Mouse (Mus musculus): ENCODE data around the gene Rsu1. TPM values are rescaled to one million over a fixed set of nuclear protein-coding genes. Genes with fewer than 3 reads are reported as not detected.

The Rsu1 gene
- polyA plus RNA-seq, 2 experiments, result 91.7 to 119 TPM

DNA sequence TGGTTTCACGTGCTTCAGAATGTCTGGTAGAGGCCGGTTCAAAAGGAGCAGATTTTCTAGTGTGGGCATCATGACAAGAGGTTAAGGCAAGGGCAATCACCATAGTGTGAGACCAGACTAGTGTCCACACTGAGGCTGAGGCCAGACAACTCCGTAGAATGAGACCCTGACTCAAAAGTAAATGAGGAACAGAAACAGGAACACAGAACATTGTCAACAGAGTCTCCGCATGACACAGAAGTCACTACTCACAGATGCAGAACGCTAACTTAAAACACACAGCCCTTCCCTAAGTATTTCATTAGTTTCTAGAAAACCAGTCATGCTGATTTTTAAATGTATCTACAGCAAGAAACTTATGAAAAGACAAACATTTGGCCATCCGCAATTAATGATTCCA, 53.1 kb downstream of the Rsu1 start:
- H3K36me3 ChIP-seq (ENCODE audit: control insufficient read depth, insufficient read depth, low read length), result peaks cover 23% of the 10 kb centered on the region; the same call in 1 of the 2 replicates
- no peak for ATAC-seq (ENCODE audit: low FRiP score, low read depth)
- no peak overlapping the region for H3K27ac ChIP-seq (replicated peaks; ENCODE audit: low read depth, low read length)
- TF ChIP-seq POLR2A (IDR thresholded peaks at IDR 0.05; ENCODE audit: borderline replicate concordance, extremely low read depth, insufficient read depth, insufficient read length), result no peak
- H3K4me1 ChIP-seq (ENCODE audit: control insufficient read depth, insufficient read depth, low read length), result 0 out of 2 replicates have a peak, but pooled peaks cover 3% of the 10 kb centered on the region
- H3K9ac ChIP-seq (ENCODE audit: low read depth, low read length, severe bottlenecking), result no peak overlapping the region
- DNase-seq (ENCODE audit: low spot score), result no peak
- no peak overlapping the region for H3K4me2 ChIP-seq (replicated peaks; ENCODE audit: low read depth, low read length, severe bottlenecking)
- H3K27me3 ChIP-seq (ENCODE audit: control insufficient read depth, insufficient read depth, low read length), result no peaks in the 10 kb centered on the region
- H3K4me3 ChIP-seq (replicated peaks; ENCODE audit: low read length), result no peak overlapping the region
- 64% methylated on average over 6 of the region's 6 CpGs for WGBS
- no peaks in the 10 kb centered on the region for H3K9me3 ChIP-seq (ENCODE audit: control insufficient read depth, low read length)

GRCm38 (mm10) chr2:13206825-13207224, 64.4 kb downstream of the Rsu1 start:
- no peaks in the 10 kb centered on the region for H3K9me3 ChIP-seq (ENCODE audit: control insufficient read depth, low read length)
- no peaks in the 10 kb centered on the region for H3K27me3 ChIP-seq (ENCODE audit: control insufficient read depth, insufficient read depth, low read length)
- no peak overlapping the region for H3K27ac ChIP-seq (replicated peaks; ENCODE audit: low read depth, low read length)
- H3K9ac ChIP-seq (ENCODE audit: low read depth, low read length, severe bottlenecking), result no peak overlapping the region
- ATAC-seq (ENCODE audit: low FRiP score, low read depth) (no peak), DNase-seq (ENCODE audit: low spot score) (no peak)
- no peaks in the 10 kb centered on the region for H3K4me1 ChIP-seq (ENCODE audit: control insufficient read depth, insufficient read depth, low read length)
- TF ChIP-seq POLR2A (IDR thresholded peaks at IDR 0.05; ENCODE audit: borderline replicate concordance, extremely low read depth, insufficient read depth, insufficient read length), result no peak
- no peak overlapping the region for H3K4me2 ChIP-seq (replicated peaks; ENCODE audit: low read depth, low read length, severe bottlenecking)
- no peaks in the 10 kb centered on the region; the same call in 1 of the 2 replicates for H3K36me3 ChIP-seq (ENCODE audit: control insufficient read depth, insufficient read depth, low read length)
- H3K4me3 ChIP-seq (replicated peaks; ENCODE audit: low read length), result no peak overlapping the region
- WGBS, result 82% methylated on average over 2 of the region's 2 CpGs

- Histone ChIP-seq H3K4me3 (replicated peaks; ENCODE audit: low read length) (no peak overlapping the region), H3K27me3 (ENCODE audit: control insufficient read depth, insufficient read depth, low read length) (no peaks in the 10 kb centered on the region), H3K4me1 (ENCODE audit: control insufficient read depth, insufficient read depth, low read length) (no peaks in the 10 kb centered on the region), H3K36me3 (ENCODE audit: control insufficient read depth, insufficient read depth, low read length) (no peaks in the 10 kb centered on the region; the same call in 1 of the 2 replicates), H3K27ac (replicated peaks; ENCODE audit: low read depth, low read length) (no peak overlapping the region), H3K9ac (ENCODE audit: low read depth, low read length, severe bottlenecking) (no peak overlapping the region), H3K9me3 (ENCODE audit: control insufficient read depth, low read length) (no peaks in the 10 kb centered on the region), H3K4me2 (replicated peaks; ENCODE audit: low read depth, low read length, severe bottlenecking) (no peak overlapping the region)
- no peak for ATAC-seq (ENCODE audit: low FRiP score, low read depth)
- no peak for TF ChIP-seq POLR2A (IDR thresholded peaks at IDR 0.05; ENCODE audit: borderline replicate concordance, extremely low read depth, insufficient read depth, insufficient read length)
- WGBS, result 66% methylated on average over 8 of the region's 8 CpGs
- no peak for DNase-seq (ENCODE audit: low spot score)
Measured at GRCm38 (mm10) chr2:13206367-13206766, 64.8 kb downstream of the Rsu1 start.

- H3K9ac ChIP-seq (ENCODE audit: low read depth, low read length, severe bottlenecking), result no peak overlapping the region
- ATAC-seq (ENCODE audit: low FRiP score, low read depth) (no peak), DNase-seq (ENCODE audit: low spot score) (no peak)
- H3K36me3 ChIP-seq (ENCODE audit: control insufficient read depth, insufficient read depth, low read length), result no peaks in the 10 kb centered on the region
- H3K4me3 ChIP-seq (replicated peaks; ENCODE audit: low read length), result no peak overlapping the region
- TF ChIP-seq POLR2A (IDR thresholded peaks at IDR 0.05; ENCODE audit: borderline replicate concordance, extremely low read depth, insufficient read depth, insufficient read length), result no peak
- H3K9me3 ChIP-seq (ENCODE audit: control insufficient read depth, low read length), result no peaks in the 10 kb centered on the region
- H3K4me1 ChIP-seq (ENCODE audit: control insufficient read depth, insufficient read depth, low read length), result no peaks in the 10 kb centered on the region
- WGBS, result 70% methylated on average over 6 of the region's 6 CpGs
- H3K27me3 ChIP-seq (ENCODE audit: control insufficient read depth, insufficient read depth, low read length), result no peaks in the 10 kb centered on the region
- no peak overlapping the region for H3K4me2 ChIP-seq (replicated peaks; ENCODE audit: low read depth, low read length, severe bottlenecking)
- no peak overlapping the region for H3K27ac ChIP-seq (replicated peaks; ENCODE audit: low read depth, low read length)
Measured at GRCm38 (mm10) chr2:13202805-13203475, 68.3 kb downstream of the Rsu1 start.

- no peaks in the 10 kb centered on the region for H3K4me1 ChIP-seq (ENCODE audit: control insufficient read depth, insufficient read depth, low read length)
- no peaks in the 10 kb centered on the region for H3K27me3 ChIP-seq (ENCODE audit: control insufficient read depth, insufficient read depth, low read length)
- H3K27ac ChIP-seq (replicated peaks; ENCODE audit: low read depth, low read length), result no peak overlapping the region
- no peak overlapping the region for H3K9ac ChIP-seq (ENCODE audit: low read depth, low read length, severe bottlenecking)
- ATAC-seq (ENCODE audit: low FRiP score, low read depth) (no peak), DNase-seq (ENCODE audit: low spot score) (no peak)
- no peak overlapping the region for H3K4me2 ChIP-seq (replicated peaks; ENCODE audit: low read depth, low read length, severe bottlenecking)
- H3K9me3 ChIP-seq (ENCODE audit: control insufficient read depth, low read length), result no peaks in the 10 kb centered on the region
- no peak for TF ChIP-seq POLR2A (IDR thresholded peaks at IDR 0.05; ENCODE audit: borderline replicate concordance, extremely low read depth, insufficient read depth, insufficient read length)
- H3K4me3 ChIP-seq (replicated peaks; ENCODE audit: low read length), result no peak overlapping the region
- no peaks in the 10 kb centered on the region for H3K36me3 ChIP-seq (ENCODE audit: control insufficient read depth, insufficient read depth, low read length)
- 59% methylated on average over 7 of the region's 7 CpGs for WGBS
Measured at GRCm38 (mm10) chr2:13199713-13200112, 71.5 kb downstream of the Rsu1 start.
